Mouse (Mus musculus): ENCODE results near the gene Cfap77. TPM values are rescaled to one million over a fixed set of nuclear protein-coding genes. Genes with fewer than 3 reads are reported as not detected.

The Cfap77 gene
- not detected for polyA plus RNA-seq (2015; fragmentation: Illumina TruSeq; extraction: RNeasy Lipid Tissue Mini Kit (QIAGEN cat#74804); ENCODE audit: insufficient read depth, low replicate concordance)

GRCm38 (mm10) chr2:29054991-29055390, at the start of gene Cfap77:
Cfap77 (minus strand) TSS chr2:29055066.

GRCm38 (mm10) chr2:29060135-29060597, 5.3 kb upstream of the Cfap77 start, which contains the start of gene Ttf1:
Ttf1 (plus strand) TSS chr2:29060262.

GRCm38 (mm10) chr2:28916513-28916865, 138.4 kb downstream of the Cfap77 start, which contains the start of gene Barhl1:
Barhl1 (minus strand) TSS chr2:28916668.

Other genes starting within 250 kb of the Cfap77 start
- gene Gtf3c4, start 214.7 kb downstream of the Cfap77 start, polyA plus RNA-seq (2015; fragmentation: Illumina TruSeq; extraction: RNeasy Lipid Tissue Mini Kit (QIAGEN cat#74804); ENCODE audit: insufficient read depth, low replicate concordance) = 14.2 TPM
- 13.1 TPM for gene Ddx31, start 214.7 kb downstream of the Cfap77 start, polyA plus RNA-seq (2015; fragmentation: Illumina TruSeq; extraction: RNeasy Lipid Tissue Mini Kit (QIAGEN cat#74804); ENCODE audit: insufficient read depth, low replicate concordance)
- gene Barhl1, start 138.4 kb downstream of the Cfap77 start, polyA plus RNA-seq (2015; fragmentation: Illumina TruSeq; extraction: RNeasy Lipid Tissue Mini Kit (QIAGEN cat#74804); ENCODE audit: insufficient read depth, low replicate concordance) = not detected
- gene Ttf1, start 5.2 kb upstream of the Cfap77 start, polyA plus RNA-seq (2015; fragmentation: Illumina TruSeq; extraction: RNeasy Lipid Tissue Mini Kit (QIAGEN cat#74804); ENCODE audit: insufficient read depth, low replicate concordance) = 37.1 TPM
- 68.8 TPM for gene Setx, start 69.1 kb upstream of the Cfap77 start, polyA plus RNA-seq (2015; fragmentation: Illumina TruSeq; extraction: RNeasy Lipid Tissue Mini Kit (QIAGEN cat#74804); ENCODE audit: insufficient read depth, low replicate concordance)
- gene Ntng2, start 197.9 kb upstream of the Cfap77 start, polyA plus RNA-seq (2015; fragmentation: Illumina TruSeq; extraction: RNeasy Lipid Tissue Mini Kit (QIAGEN cat#74804); ENCODE audit: insufficient read depth, low replicate concordance) = 12.2 TPM